Mouse (Mus musculus) liver, embryonic 11.5 days (tissue): ENCODE measurements around the gene Tmem108. TPM values are rescaled to one million over a fixed set of nuclear protein-coding genes. Genes with fewer than 3 reads are reported as not detected.

Experiments
- ATAC-seq: fragments of 200-750 bp; cut with Nextera tagmentation; replicated peaks from 2 replicates; pipeline ENCODE4 v1.8.0; 2017; ENCODE audit warnings: moderate number of reproducible peaks, mild to moderate bottlenecking, moderate TSS enrichment, moderate library complexity; ENCODE audit not compliant: low FRiP score
- DNase-seq: peaks from one replicate; pipeline ENCODE4 v3.0.0-alpha.2; 2017; ENCODE audit warnings: low spot score
- H3K27ac ChIP-seq: fragments of 300-500 bp; sonication (generic); 2 replicates; pipeline ENCODE4 v1.5.1; 2014; ENCODE audit warnings: mild to moderate bottlenecking, low read depth, low read length, control low read depth
- H3K27me3 ChIP-seq: fragments of 300-500 bp; sonication (generic); replicated peaks from 2 replicates; pipeline ENCODE4 v1.6.1; 2014; ENCODE audit warnings: low read length, mixed read lengths; ENCODE audit not compliant: control insufficient read depth, insufficient read depth
- H3K36me3 ChIP-seq: fragments of 300-500 bp; sonication (generic); 2 replicates; pipeline ENCODE4 v1.6.1; 2014; ENCODE audit warnings: mild to moderate bottlenecking, low read length, moderate library complexity, mixed read lengths; ENCODE audit not compliant: control insufficient read depth, insufficient read depth
- H3K4me1 ChIP-seq: fragments of 300-500 bp; sonication (generic); replicated peaks from 2 replicates; pipeline ENCODE4 v1.6.1; 2014; ENCODE audit warnings: low read length, mixed read lengths; ENCODE audit not compliant: control insufficient read depth, insufficient read depth
- H3K4me2 ChIP-seq: fragments of 300-500 bp; sonication (generic); 2 replicates; pipeline ENCODE4 v1.6.1; 2014; ENCODE audit warnings: mild to moderate bottlenecking, control low read depth, moderate library complexity
- H3K4me3 ChIP-seq: fragments of 300-500 bp; sonication (generic); 2 replicates; pipeline ENCODE4 v1.5.1; 2014; ENCODE audit warnings: low read depth, low read length, control low read depth
- H3K9ac ChIP-seq: fragments of 300-500 bp; sonication (generic); 2 replicates; pipeline ENCODE4 v1.6.1; 2014; ENCODE audit warnings: low read depth, low read length, control low read depth
- H3K9me3 ChIP-seq: fragments of 300-500 bp; sonication (generic); 2 replicates; pipeline ENCODE4 v1.6.1; 2016; ENCODE audit warnings: low read length, inconsistent platforms, mixed read lengths; ENCODE audit not compliant: control insufficient read depth
- WGBS: fragments of 180-500 bp; shearing (Covaris S2); extraction: QIAGEN DNeasy Blood & Tissue Kit; methylation state at CpG from one replicate; pipeline ENCODE4 v1.1.7; 2014; 5-methylcytosine and 5-hydroxymethylcytosine counted together
- polyA plus RNA-seq: library from polyadenylated mRNA; unstranded; fragments of >200 nt; fragmentation: Nextera tagmentation; extraction: Ambion mirVana; gene quantifications from 2 replicates; pipeline ENCODE4 v1.2.1, GENCODE M21; 2014

Gene Tmem108
- polyA plus RNA-seq, 1 experiment from 2014 or later = 17.6 TPM

DNA sequence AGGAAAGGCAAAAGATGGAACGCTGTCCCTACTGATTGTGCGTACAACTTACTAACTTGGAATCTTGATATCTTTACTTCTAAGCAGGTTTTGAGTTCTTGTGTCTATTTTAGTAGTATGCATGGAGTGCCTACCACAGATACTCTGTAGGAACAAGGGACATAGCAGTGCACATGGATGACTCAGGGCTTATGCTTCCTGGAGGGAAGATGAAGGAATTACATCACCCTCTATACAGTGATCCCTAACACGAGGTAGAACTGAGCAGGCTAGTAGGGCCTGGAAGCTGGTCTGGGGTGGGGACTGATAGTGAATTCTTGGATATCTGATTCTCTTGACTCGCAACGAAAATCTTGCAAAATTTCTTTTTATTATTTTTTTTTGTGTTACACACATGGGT, 185.7 kb downstream of the Tmem108 start:
- Histone ChIP-seq H3K27me3 (no peaks in the 10 kb centered on the region), H3K4me3 (no peak overlapping the region), H3K4me2 (no peak overlapping the region), H3K9me3 (no peaks in the 10 kb centered on the region), H3K9ac (no peak overlapping the region), H3K36me3 (no peaks in the 10 kb centered on the region), H3K4me1 (no peaks in the 10 kb centered on the region), H3K27ac (no peak overlapping the region)
- 89% methylated on average over 5 of the region's 5 CpGs for WGBS
- DNase-seq (no peak), ATAC-seq (no peak)

DNA sequence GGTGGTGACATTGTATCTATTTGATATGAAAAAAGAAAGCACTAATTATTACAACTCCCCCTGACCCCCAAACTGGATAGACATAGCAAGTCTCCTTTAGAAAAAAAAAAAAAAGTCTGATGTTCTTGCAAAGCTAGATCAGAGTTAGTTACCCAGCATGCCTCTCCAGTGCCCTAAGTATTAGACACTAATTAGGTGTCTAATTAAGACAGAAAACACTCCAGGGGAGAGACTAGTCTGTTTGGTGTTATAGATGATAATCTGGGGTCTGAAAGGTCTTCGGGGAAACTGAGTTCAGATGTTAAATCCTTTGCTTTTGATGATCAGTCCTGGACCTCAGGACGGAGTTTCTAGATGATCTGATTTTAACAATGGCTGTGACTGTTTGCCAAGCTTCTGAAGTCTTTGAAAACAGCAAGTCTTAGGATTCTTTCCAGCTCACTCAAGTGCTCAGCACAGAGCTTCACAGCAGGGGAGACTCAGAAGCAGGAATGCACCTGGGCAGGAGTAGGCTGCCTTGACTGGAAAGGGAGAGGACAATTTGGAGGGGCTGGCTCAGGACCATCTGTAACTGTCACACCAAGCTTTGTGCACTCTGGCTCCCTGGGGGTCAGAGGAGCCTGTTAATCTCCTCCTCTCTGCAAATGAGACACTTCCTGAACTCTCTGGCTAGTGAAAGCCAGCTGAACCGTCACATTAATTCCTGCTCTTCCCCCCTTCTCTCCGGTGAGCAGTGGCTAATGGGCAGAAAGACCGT, 187.5 kb downstream of the Tmem108 start:
- Histone ChIP-seq H3K27ac (no peak overlapping the region), H3K4me3 (no peak overlapping the region), H3K27me3 (no peaks in the 10 kb centered on the region), H3K4me1 (no peaks in the 10 kb centered on the region), H3K9ac (no peak overlapping the region), H3K4me2 (no peak overlapping the region), H3K9me3 (no peaks in the 10 kb centered on the region), H3K36me3 (no peaks in the 10 kb centered on the region)
- DNase-seq (no peak), ATAC-seq (no peak)
- WGBS = 24% methylated on average over 5 of the region's 5 CpGs

DNA sequence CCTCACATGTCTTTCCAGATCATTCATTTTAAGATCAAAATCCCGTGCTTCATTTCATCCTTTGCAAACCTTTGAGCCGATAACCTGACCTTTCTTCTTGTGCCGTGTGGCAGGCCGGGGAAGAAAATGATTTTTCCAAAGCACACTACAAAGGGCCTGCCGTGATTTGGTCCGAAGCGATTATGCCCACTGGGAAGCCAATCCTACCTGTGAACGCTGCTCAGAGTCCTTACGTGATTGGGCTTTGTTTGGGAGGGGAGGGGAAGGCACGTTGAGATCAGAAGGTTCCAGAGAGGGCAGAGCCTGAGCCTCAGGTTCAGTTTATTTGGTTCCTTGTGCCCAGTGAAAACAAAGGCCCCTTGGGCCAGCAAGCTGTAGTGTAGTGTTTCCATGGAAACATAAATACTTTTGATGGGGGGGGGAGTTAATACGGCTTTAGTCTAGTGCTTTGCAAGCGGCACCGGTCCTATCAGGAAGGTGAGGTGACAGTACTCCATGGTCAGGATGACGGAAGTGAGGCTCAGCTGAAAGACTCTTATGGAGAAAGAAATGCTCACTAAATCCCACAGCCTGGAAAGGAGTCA, 191.4 kb downstream of the Tmem108 start:
- Histone ChIP-seq H3K9me3 (no peaks in the 10 kb centered on the region), H3K9ac (no peak overlapping the region), H3K27me3 (no peaks in the 10 kb centered on the region), H3K27ac (no peak overlapping the region), H3K4me2 (no peak overlapping the region), H3K36me3 (no peaks in the 10 kb centered on the region), H3K4me1 (no peaks in the 10 kb centered on the region), H3K4me3 (no peak overlapping the region)
- WGBS = 80% methylated on average over 14 of the region's 14 CpGs
- DNase-seq (no peak), ATAC-seq (no peak)

GRCm38 (mm10) chr9:103568983-103569382, 192.7 kb downstream of the Tmem108 start:
- Histone ChIP-seq H3K9me3 (no peaks in the 10 kb centered on the region), H3K4me3 (no peak overlapping the region), H3K27ac (no peak overlapping the region), H3K27me3 (no peaks in the 10 kb centered on the region), H3K9ac (no peak overlapping the region), H3K36me3 (no peaks in the 10 kb centered on the region), H3K4me1 (no peaks in the 10 kb centered on the region), H3K4me2 (no peak overlapping the region)
- ATAC-seq = no peak
- DNase-seq = no peak
- WGBS = 84% methylated on average over 9 of the region's 9 CpGs

- Histone ChIP-seq H3K27me3 (no peaks in the 10 kb centered on the region), H3K4me2 (no peak overlapping the region), H3K9ac (no peak overlapping the region), H3K27ac (no peak overlapping the region), H3K4me1 (no peaks in the 10 kb centered on the region), H3K4me3 (no peak overlapping the region), H3K9me3 (no peaks in the 10 kb centered on the region), H3K36me3 (no peaks in the 10 kb centered on the region)
- no peak for DNase-seq
- WGBS = 85% methylated on average over 9 of the region's 9 CpGs
- ATAC-seq = 0 out of 2 replicates have a peak, but pooled peaks have one; percentile 34
Measured at GRCm38 (mm10) chr9:103565186-103565585, 196.5 kb downstream of the Tmem108 start.

DNA sequence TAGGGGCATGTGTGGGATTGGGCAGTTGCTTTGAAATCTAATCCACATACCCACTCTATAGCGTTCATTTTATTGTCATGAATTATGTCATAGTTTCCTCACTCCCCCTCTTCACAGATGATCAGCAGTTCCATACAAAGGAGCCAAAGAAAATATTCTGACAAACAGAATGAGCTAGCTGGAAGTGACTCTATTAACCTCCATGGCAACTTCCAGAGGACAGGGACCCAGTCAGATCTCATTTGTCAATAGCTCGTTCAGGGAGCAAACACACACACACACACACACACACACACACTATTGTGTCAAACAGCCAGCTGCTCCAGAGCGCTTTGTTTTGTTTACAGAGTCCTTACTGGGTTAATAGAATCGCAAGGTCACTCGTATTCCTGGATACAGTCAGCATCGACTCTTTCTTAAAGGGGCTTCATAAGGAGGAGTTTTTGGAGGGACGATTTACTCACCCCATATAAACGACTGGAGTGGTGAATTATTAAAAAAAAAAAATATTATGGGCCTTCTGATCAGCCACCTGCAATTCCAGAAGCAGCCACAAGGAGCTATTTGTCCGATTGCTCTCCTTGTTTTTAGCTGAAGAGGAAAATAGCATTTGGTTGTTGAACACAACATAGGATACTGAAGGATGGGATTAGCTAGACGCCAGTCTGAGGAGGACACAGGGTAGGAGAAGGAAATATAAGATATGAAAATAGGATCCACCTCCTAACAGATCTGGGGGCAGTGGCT, 197.6 kb downstream of the Tmem108 start:
- Histone ChIP-seq H3K9ac (no peak overlapping the region), H3K4me1 (no peaks in the 10 kb centered on the region), H3K4me3 (no peak overlapping the region), H3K27ac (no peak overlapping the region), H3K27me3 (no peaks in the 10 kb centered on the region; the same call in 1 of the 2 replicates), H3K4me2 (no peak overlapping the region), H3K36me3 (no peaks in the 10 kb centered on the region), H3K9me3 (no peaks in the 10 kb centered on the region)
- WGBS = 52% methylated on average over 10 of the region's 10 CpGs
- ATAC-seq = no peak
- DNase-seq = no peak

- H3K4me1 ChIP-seq = no peaks in the 10 kb centered on the region
- H3K36me3 ChIP-seq = no peaks in the 10 kb centered on the region
- H3K4me2 ChIP-seq = no peak overlapping the region
- H3K4me3 ChIP-seq = no peak overlapping the region
- H3K9me3 ChIP-seq = no peaks in the 10 kb centered on the region
- ATAC-seq = no peak
- no peaks in the 10 kb centered on the region; the same call in 1 of the 2 replicates for H3K27me3 ChIP-seq
- WGBS = 72% methylated on average over 1 of the region's 1 CpGs
- no peak for DNase-seq
- no peak overlapping the region for H3K27ac ChIP-seq
- H3K9ac ChIP-seq = no peak overlapping the region
Measured at GRCm38 (mm10) chr9:103562063-103562462, 199.6 kb downstream of the Tmem108 start.

GRCm38 (mm10) chr9:103558741-103559140, 202.9 kb downstream of the Tmem108 start:
- Histone ChIP-seq H3K4me1 (no peaks in the 10 kb centered on the region), H3K4me2 (no peak overlapping the region), H3K4me3 (no peak overlapping the region), H3K27ac (no peak overlapping the region), H3K9me3 (no peaks in the 10 kb centered on the region), H3K27me3 (no peaks in the 10 kb centered on the region; the same call in 1 of the 2 replicates), H3K9ac (no peak overlapping the region), H3K36me3 (no peaks in the 10 kb centered on the region)
- 78% methylated on average over 6 of the region's 6 CpGs for WGBS
- no peak for DNase-seq
- no peak for ATAC-seq
